Mouse (Mus musculus): ENCODE data around the gene Phox2b.

GRCm38 (mm10) chr5:67101395-67101760, 2.3 kb upstream of the Phox2b start:
- TF ChIP-seq POLR2A (IDR thresholded peaks at IDR 0.05; ENCODE audit: insufficient read depth, low read length), result no peak
- no peak for TF ChIP-seq CTCF (IDR thresholded peaks at IDR 0.05; ENCODE audit: low read depth, low read length)
- TF ChIP-seq EP300 (IDR thresholded peaks at IDR 0.05; ENCODE audit: insufficient read depth, low read depth, low read length), result no peak

Data from ES-Bruce4 (cell line).